Mouse (Mus musculus): Measurements from ENCODE around the gene Rpgr. TPM values are rescaled to one million over a fixed set of nuclear protein-coding genes. Genes with fewer than 3 reads are reported as not detected.

Rpgr gene
- polyA plus RNA-seq (2014; fragmentation: Illumina TruSeq; extraction: RNeasy Lipid Tissue Mini Kit (QIAGEN cat#74804); ENCODE audit: low read depth, low replicate concordance) = 3.7 TPM

GRCm38 (mm10) chrX:10216410-10216949 is at the start of gene Rpgr:
Gene Rpgr (minus strand): TSS chrX:10216920.

GRCm38 (mm10) chrX:10251852-10252504 is 35.3 kb upstream of the Rpgr start, which contains the start of gene Otc:
Gene Otc (plus strand): TSS chrX:10252305.

GRCm38 (mm10) chrX:10117065-10117719 is 99.5 kb downstream of the Rpgr start, which contains the start of gene Srpx:
Gene Srpx (minus strand): TSS chrX:10117709.

Other genes starting within 250 kb of the Rpgr start
- gene Srpx, start 99.2 kb downstream of the Rpgr start, polyA plus RNA-seq (2014; fragmentation: Illumina TruSeq; extraction: RNeasy Lipid Tissue Mini Kit (QIAGEN cat#74804); ENCODE audit: low read depth, low replicate concordance) = 6.2 TPM
- gene Otc, start 35.4 kb upstream of the Rpgr start, polyA plus RNA-seq (2014; fragmentation: Illumina TruSeq; extraction: RNeasy Lipid Tissue Mini Kit (QIAGEN cat#74804); ENCODE audit: low read depth, low replicate concordance) = 0.68 TPM